15 mouse cellular contexts compared by ENCODE assay signal in the genomic region with DNA sequence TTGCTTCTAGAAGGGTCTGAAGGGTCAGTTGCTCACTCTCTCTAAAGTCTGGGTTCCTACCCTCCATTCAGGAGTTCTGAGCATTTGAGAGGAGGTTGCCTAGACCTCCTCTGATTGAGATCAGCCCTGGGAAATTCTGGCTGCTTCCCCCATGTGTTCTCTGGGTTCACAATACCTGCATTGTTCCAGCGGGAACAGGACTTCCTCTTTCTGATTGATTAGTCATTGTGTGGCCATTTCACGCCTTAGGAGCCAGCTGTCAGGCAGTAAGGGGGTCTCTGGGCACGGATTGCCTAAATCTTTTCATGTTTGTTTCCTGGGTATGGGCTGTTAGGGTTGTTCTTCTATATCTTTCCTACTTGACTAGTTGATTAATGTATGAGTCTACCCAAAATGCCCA. TPM values are rescaled to one million over a fixed set of nuclear protein-coding genes. Genes with fewer than 3 reads are reported as not detected.
DNase-seq lines count a peak whose midpoint lies in the region; ATAC-seq and TF ChIP-seq lines count a peak whose summit lies in the region.
"Had no signal": no experiment of that assay in that cellular context is flagged by ENCODE, and none has a peak within 500 bp of the region (broad histone marks: within the 10 kb centered on the region; RNA-seq: fewer than 3 reads in every experiment).

No protein-coding gene starts in this region.

- no peak for TF ChIP-seq CTCF in gastrocnemius, adult 2 months (IDR thresholded peaks at IDR 0.05)

- ATAC-seq in midbrain, embryonic 11.5 days (ENCODE audit: low FRiP score): peak; percentile 35; the same call in 1 of the 2 replicates
- no peak for ATAC-seq in midbrain, embryonic 16.5 days
- ATAC-seq: Patski had no signal

- no peak overlapping the region for H3K9ac ChIP-seq in midbrain, embryonic 11.5 days (ENCODE audit: low read length)
- H3K9ac ChIP-seq in midbrain, embryonic 16.5 days (ENCODE audit: low read depth, low read length): no peak overlapping the region
- H3K9ac ChIP-seq: forebrain, embryonic 12.5 days; heart, embryonic 13.5 days had no signal

- peaks cover 13% of the 10 kb centered on the region for H3K4me1 ChIP-seq in midbrain, embryonic 11.5 days (ENCODE audit: control insufficient read depth, insufficient read depth, low read length)
- H3K4me1 ChIP-seq in midbrain, embryonic 16.5 days (ENCODE audit: control insufficient read depth, insufficient read depth, low read length): no peaks in the 10 kb centered on the region

- no peaks in the 10 kb centered on the region for H3K9me3 ChIP-seq in midbrain, embryonic 11.5 days (ENCODE audit: control insufficient read depth, low read length)
- H3K9me3 ChIP-seq in midbrain, embryonic 16.5 days (replicated peaks; ENCODE audit: control insufficient read depth, low read length, poor library complexity, severe bottlenecking): no peaks in the 10 kb centered on the region; the same call in 1 of the 2 replicates
- H3K9me3 ChIP-seq: forebrain, embryonic 12.5 days; heart, embryonic 13.5 days had no signal

- no peak overlapping the region for H3K4me3 ChIP-seq in gastrocnemius, adult 2 months
- no peak overlapping the region for H3K4me3 ChIP-seq in midbrain, embryonic 11.5 days (ENCODE audit: low read depth, low read length)
- no peak overlapping the region for H3K4me3 ChIP-seq in midbrain, embryonic 16.5 days (ENCODE audit: low read depth, low read length)
- H3K4me3 ChIP-seq: forebrain, embryonic 12.5 days; heart, embryonic 13.5 days had no signal

- 11% methylated on average over 3 of the region's 3 CpGs for WGBS in midbrain, embryonic 11.5 days
- 9% methylated on average over 3 of the region's 3 CpGs for WGBS in midbrain, embryonic 16.5 days

- H3K27ac ChIP-seq in gastrocnemius, adult 2 months: peak overlapping the region; percentile 24; the same call in 1 of the 2 replicates
- peak overlapping the region; percentile 40; the same call in 1 of the 2 replicates for H3K27ac ChIP-seq in midbrain, embryonic 11.5 days (ENCODE audit: low read depth, low read length)
- no peak overlapping the region for H3K27ac ChIP-seq in midbrain, embryonic 16.5 days (ENCODE audit: low read length)
- H3K27ac ChIP-seq: forebrain, embryonic 12.5 days; heart, embryonic 13.5 days had no signal

- DNase-seq in gastrocnemius, adult 2 months: no peak
- DNase-seq in gastrocnemius, postnatal 14 days: no peak
- DNase-seq in midbrain, embryonic 11.5 days (ENCODE audit: low spot score, missing footprints): peak; percentile 88
- DNase-seq in kidney, postnatal 14 days: peak; percentile 25
- no peak for DNase-seq in frontal cortex, postnatal 25 days (ENCODE audit: low spot score in 2 of 2)
- DNase-seq in adrenal gland, adult 8-10 months: no peak
- no peak for DNase-seq in heart, postnatal 36 days
- DNase-seq: adrenal gland, postnatal 36 days had no signal

- no peak overlapping the region for H3K4me2 ChIP-seq in midbrain, embryonic 11.5 days
- H3K4me2 ChIP-seq in midbrain, embryonic 16.5 days (ENCODE audit: low read length): no peak overlapping the region
- H3K4me2 ChIP-seq: forebrain, embryonic 12.5 days; heart, embryonic 13.5 days had no signal

- H3K36me3 ChIP-seq in midbrain, embryonic 11.5 days (ENCODE audit: control insufficient read depth, insufficient read depth, low read length): no peaks in the 10 kb centered on the region
- no peaks in the 10 kb centered on the region for H3K36me3 ChIP-seq in midbrain, embryonic 16.5 days (ENCODE audit: control insufficient read depth, insufficient read depth, low read length)
- H3K36me3 ChIP-seq: forebrain, embryonic 12.5 days; heart, embryonic 13.5 days had no signal

- intact Hi-C loops in gastrocnemius, adult 2 months (cut with DNase I): no loop called here
- intact Hi-C loops in gastrocnemius, postnatal 14 days (cut with DNase I; ENCODE audit: low total_unique reads): no loop called here
- intact Hi-C loops in heart, postnatal 36 days (cut with DNase I): loop anchor here (5.0 kb wide), 1 partner anchor 61 kb away; no protein-coding TSS in a partner anchor

- no peaks in the 10 kb centered on the region; the same call in 1 of the 2 replicates for H3K27me3 ChIP-seq in midbrain, embryonic 11.5 days (ENCODE audit: control insufficient read depth, insufficient read depth, low read length)
- H3K27me3 ChIP-seq in midbrain, embryonic 16.5 days (ENCODE audit: control insufficient read depth, insufficient read depth, low read depth, low read length): no peaks in the 10 kb centered on the region; the same call in 1 of the 2 replicates
- H3K27me3 ChIP-seq: forebrain, embryonic 12.5 days; heart, embryonic 13.5 days; Patski had no signal

RNA-seq across cellular contexts. Expression of a gene that starts 32.8 kb away (rescaled TPM):
- not detected for total RNA-seq in gastrocnemius, adult 2 months (2021)
- total RNA-seq in gastrocnemius, postnatal 14 days (2021): not detected
- 0.32 TPM in 1 of 2 replicates, not detected in the other for polyA plus RNA-seq in midbrain, embryonic 11.5 days (2014; fragmentation: Nextera tagmentation; extraction: Ambion mirVana)
- polyA plus RNA-seq in midbrain, embryonic 16.5 days (2015; fragmentation: Nextera tagmentation; extraction: Ambion mirVana): not detected in 2 replicates
- under 1 TPM in 1 of 4 experiments, not detected in 3; 0.35 TPM for total RNA-seq in adrenal gland, adult 8-10 months (2022)
- not detected for total RNA-seq in heart, postnatal 36 days (2021)
- total RNA-seq: adrenal gland, postnatal 36 days; common myeloid progenitor, adult 5-6 weeks; megakaryocyte, adult 5-6 weeks had no signal
- polyA plus RNA-seq: forebrain, embryonic 12.5 days; heart, embryonic 13.5 days; large intestine, adult 2 months; Patski had no signal

Comparison
In these comparisons a context has a peak if more than half of its experiments do, and no peak if none do; other contexts are left out.
1. DNase-seq: peak in midbrain, embryonic 11.5 days (single experiment) and kidney, postnatal 14 days (single experiment); none in gastrocnemius, adult 2 months (single experiment), gastrocnemius, postnatal 14 days (single experiment), frontal cortex, postnatal 25 days (0 of 2), adrenal gland, adult 8-10 months (single experiment) and heart, postnatal 36 days (0 of 2).